Mouse (Mus musculus): Measurements from ENCODE around the gene Serpini1.

- TF ChIP-seq POLR2A (IDR thresholded peaks at IDR 0.05; ENCODE audit: low read depth, low read length) (no peak), ZC3H11A (IDR thresholded peaks at IDR 0.05; ENCODE audit: low read depth, low read length) (no peak), HCFC1 (IDR thresholded peaks at IDR 0.05; ENCODE audit: low read depth, low read length) (no peak)
Observed at GRCm38 (mm10) chr3:75690321-75690720, 133.0 kb downstream of the Serpini1 start.

All from CH12.LX (cell line).